ENCODE assay signal across 8 mouse cellular contexts in genomic region chr3:108282401-108283240, GRCm38 (mm10). TPM values are rescaled to one million over a fixed set of nuclear protein-coding genes. Genes with fewer than 3 reads are reported as not detected.
DNase-seq lines count a peak whose midpoint lies in the region; ATAC-seq and TF ChIP-seq lines count a peak whose summit lies in the region.

No protein-coding gene starts in this region.

- DNase-seq in left cerebral cortex, adult 2 months (ENCODE audit: extremely low spot score in 1 of 2, low spot score in 2 of 2), result no peak
- DNase-seq in left cerebral cortex, adult 11 months (ENCODE audit: low spot score), result no peak
- DNase-seq in c-Kit-positive CD71-positive TER-119-negative erythroid progenitor cells, embryonic 14.5 days (ENCODE audit: low read depth), result peak; percentile 62
- DNase-seq in liver, embryonic 14.5 days (ENCODE audit: low read depth in 3 of 3, low spot score in 3 of 3), result peak in 1 of 3 experiments; percentile 47
- no peak for DNase-seq in left cerebral cortex, adult 8-10 months (ENCODE audit: low spot score in 2 of 2)
- DNase-seq in urinary bladder, adult 2 months (ENCODE audit: low spot score), result no peak

- intact Hi-C loops in left cerebral cortex, adult 2 months (cut with DNase I), result loop anchor here (1.0 to 10.0 kb wide), 4 partner anchors 60 to 282 kb away; partner anchors contain the start of gene Tmem167b

- H3K4me2 ChIP-seq in heart, embryonic 14.5 days (ENCODE audit: low read length), result peak overlapping the region; percentile 70
- peak overlapping the region; percentile 80 for H3K4me2 ChIP-seq in liver, embryonic 14.5 days (ENCODE audit: low read depth)
- H3K4me2 ChIP-seq in neural tube, embryonic 15.5 days, result peak overlapping the region; percentile 77

- peak overlapping the region; percentile 88 for H3K27ac ChIP-seq in left cerebral cortex, adult 2 months
- H3K27ac ChIP-seq in heart, embryonic 14.5 days (replicated peaks in 1 of 2; ENCODE audit: control insufficient read depth in 1 of 2, insufficient read depth in 1 of 2, low read depth in 2 of 2, low read length in 2 of 2), result peak overlapping the region; percentile 35 to 79; a peak in 2 of 4 replicates
- H3K27ac ChIP-seq in liver, embryonic 14.5 days, result no peak overlapping the region
- peak overlapping the region; percentile 84 for H3K27ac ChIP-seq in neural tube, embryonic 15.5 days (replicated peaks)

- peak overlapping the region; percentile 76 for H3K9ac ChIP-seq in heart, embryonic 14.5 days (ENCODE audit: low read length)
- H3K9ac ChIP-seq in liver, embryonic 14.5 days (replicated peaks), result no peak overlapping the region
- no peak overlapping the region; the same call in 1 of the 2 replicates for H3K9ac ChIP-seq in neural tube, embryonic 15.5 days (replicated peaks)

- no peaks in the 10 kb centered on the region for H3K9me3 ChIP-seq in heart, embryonic 14.5 days (ENCODE audit: control insufficient read depth, low read length)
- no peaks in the 10 kb centered on the region for H3K9me3 ChIP-seq in liver, embryonic 14.5 days (ENCODE audit: control insufficient read depth, low read length)
- H3K9me3 ChIP-seq in neural tube, embryonic 15.5 days (replicated peaks), result no peaks in the 10 kb centered on the region

- peaks cover 7 to 25% of the 10 kb centered on the region in 2 experiments for H3K4me1 ChIP-seq in heart, embryonic 14.5 days (ENCODE audit: control insufficient read depth in 2 of 2, insufficient read depth in 2 of 2, low read length in 2 of 2)
- peaks cover 0 to 14% of the 10 kb centered on the region in 2 experiments; a peak in 2 of 4 replicates for H3K4me1 ChIP-seq in liver, embryonic 14.5 days (replicated peaks; ENCODE audit: control insufficient read depth in 2 of 2, insufficient read depth in 2 of 2, low read length in 1 of 2)
- peaks cover 40% of the 10 kb centered on the region for H3K4me1 ChIP-seq in neural tube, embryonic 15.5 days

- H3K4me3 ChIP-seq in left cerebral cortex, adult 2 months, result peak overlapping the region; percentile 76
- peak overlapping the region in 1 of 2 experiments; percentile 88; a peak in 2 of 4 replicates for H3K4me3 ChIP-seq in heart, embryonic 14.5 days (ENCODE audit: control insufficient read depth in 1 of 2, insufficient read depth in 1 of 2, low read depth in 1 of 2, low read length in 2 of 2)
- H3K4me3 ChIP-seq in liver, embryonic 14.5 days (ENCODE audit: insufficient read depth in 1 of 2, low read depth in 2 of 2, low read length in 2 of 2), result no peak overlapping the region
- peak overlapping the region; percentile 94 for H3K4me3 ChIP-seq in neural tube, embryonic 15.5 days (replicated peaks)

- ATAC-seq in heart, embryonic 14.5 days (ENCODE audit: insufficient number of reproducible peaks, insufficient read depth, low FRiP score, low read depth), result no peak
- ATAC-seq in liver, embryonic 14.5 days (ENCODE audit: insufficient read depth), result no peak
- no peak for ATAC-seq in neural tube, embryonic 15.5 days (ENCODE audit: low FRiP score)

- H3K36me3 ChIP-seq in heart, embryonic 14.5 days (ENCODE audit: control insufficient read depth, insufficient read depth, low read length), result peaks cover 24% of the 10 kb centered on the region
- peaks cover 4% of the 10 kb centered on the region; the same call in 1 of the 2 replicates for H3K36me3 ChIP-seq in liver, embryonic 14.5 days (replicated peaks; ENCODE audit: control insufficient read depth, insufficient read depth, low read depth)
- H3K36me3 ChIP-seq in neural tube, embryonic 15.5 days, result peaks cover 10% of the 10 kb centered on the region

- TF ChIP-seq EP300 in liver, embryonic 14.5 days (IDR thresholded peaks at IDR 0.05; ENCODE audit: low read depth), result no peak

- WGBS in heart, embryonic 14.5 days, result 32% methylated on average over 12 of the region's 12 CpGs
- WGBS in liver, embryonic 14.5 days (ENCODE audit: insufficient replicate concordance), result 20% methylated on average over 12 of the region's 12 CpGs
- 21% methylated on average over 12 of the region's 12 CpGs for WGBS in neural tube, embryonic 15.5 days

- TF ChIP-seq CTCF in left cerebral cortex, adult 2 months (IDR thresholded peaks at IDR 0.05), result peak; percentile 74
- TF ChIP-seq CTCF in liver, embryonic 14.5 days (IDR thresholded peaks at IDR 0.05; ENCODE audit: low read depth), result peak; percentile 47; the same call in 1 of the 2 replicates

- no peaks in the 10 kb centered on the region for H3K27me3 ChIP-seq in heart, embryonic 14.5 days (ENCODE audit: control insufficient read depth, insufficient read depth, low read length)
- peaks cover 23% of the 10 kb centered on the region for H3K27me3 ChIP-seq in liver, embryonic 14.5 days (ENCODE audit: control insufficient read depth, insufficient read depth, low read length)
- H3K27me3 ChIP-seq in neural tube, embryonic 15.5 days (replicated peaks), result no peaks in the 10 kb centered on the region

RNA-seq across cellular contexts. Expression of gene Sort1, which starts 1.3 kb away (rescaled TPM):
- total RNA-seq in left cerebral cortex, adult 2 months (2021), result 100 to 1,000 TPM; 310 to 316 TPM
- polyA plus RNA-seq in heart, embryonic 14.5 days (2014; fragmentation: Nextera tagmentation; extraction: Ambion mirVana), result 19.3 and 21.4 TPM in 2 replicates
- polyA plus RNA-seq in liver, embryonic 14.5 days (2012; rRNA removed), result 3.5 and 3.9 TPM in 2 replicates
- 3.0 and 3.5 TPM in 2 replicates for polyA plus RNA-seq in liver, embryonic 14.5 days (2014; fragmentation: Nextera tagmentation; extraction: Ambion mirVana)
- 13.6 and 17.0 TPM in 2 replicates for polyA plus RNA-seq in neural tube, embryonic 15.5 days (2015; fragmentation: Nextera tagmentation; extraction: Ambion mirVana)
- total RNA-seq in left cerebral cortex, adult 8-10 months (2022), result 100 to 1,000 TPM; 273 to 299 (median 284) TPM
- 41.5 and 51.7 TPM in 2 replicates for polyA plus RNA-seq in urinary bladder, adult 2 months (2012; rRNA removed)

RNA-seq across cellular contexts. Expression of gene Psma5, which starts 25.9 kb away (rescaled TPM):
- 10 to 100 TPM; 64.9 to 80.9 TPM for total RNA-seq in left cerebral cortex, adult 2 months (2021)
- 210 and 231 TPM in 2 replicates for polyA plus RNA-seq in heart, embryonic 14.5 days (2014; fragmentation: Nextera tagmentation; extraction: Ambion mirVana)
- 70.6 and 93.8 TPM in 2 replicates for polyA plus RNA-seq in liver, embryonic 14.5 days (2012; rRNA removed)
- 192 and 201 TPM in 2 replicates for polyA plus RNA-seq in liver, embryonic 14.5 days (2014; fragmentation: Nextera tagmentation; extraction: Ambion mirVana)
- polyA plus RNA-seq in neural tube, embryonic 15.5 days (2015; fragmentation: Nextera tagmentation; extraction: Ambion mirVana), result 239 and 254 TPM in 2 replicates
- total RNA-seq in left cerebral cortex, adult 8-10 months (2022), result 10 to 100 TPM; 73.0 to 80.5 (median 79.0) TPM
- 108 and 130 TPM in 2 replicates for polyA plus RNA-seq in urinary bladder, adult 2 months (2012; rRNA removed)

RNA-seq across cellular contexts. Expression of gene Sypl2, which starts 56.2 kb away (rescaled TPM):
- total RNA-seq in left cerebral cortex, adult 2 months (2021), result 1 to 10 TPM; 1.7 to 2.0 TPM
- polyA plus RNA-seq in heart, embryonic 14.5 days (2014; fragmentation: Nextera tagmentation; extraction: Ambion mirVana), result 3.1 and 3.8 TPM in 2 replicates
- polyA plus RNA-seq in liver, embryonic 14.5 days (2012; rRNA removed), result 0.02 TPM in 2 replicates
- not detected in 2 replicates for polyA plus RNA-seq in liver, embryonic 14.5 days (2014; fragmentation: Nextera tagmentation; extraction: Ambion mirVana)
- 0.38 and 0.52 TPM in 2 replicates for polyA plus RNA-seq in neural tube, embryonic 15.5 days (2015; fragmentation: Nextera tagmentation; extraction: Ambion mirVana)
- total RNA-seq in left cerebral cortex, adult 8-10 months (2022), result 1 to 10 TPM; 1.5 to 2.2 (median 1.8) TPM
- 0.56 and 0.96 TPM in 2 replicates for polyA plus RNA-seq in urinary bladder, adult 2 months (2012; rRNA removed)

Comparison
In these comparisons a context has a peak if more than half of its experiments do, and no peak if none do; other contexts are left out.
1. H3K4me3 ChIP-seq: peak in left cerebral cortex, adult 2 months (single experiment) and neural tube, embryonic 15.5 days (single experiment); none in liver, embryonic 14.5 days (0 of 2).
2. Peak in every context shown above with its lines, with median percentiles within 50 percentile points of each other: H3K4me2 ChIP-seq.